Mouse (Mus musculus) R1 (cell line): ENCODE data around the gene Cox8b.

Experiments
- DNase-seq: peaks from one replicate; pipeline ENCODE4 v3.0.0-alpha.2; 2018; ENCODE audit warnings: low read depth, low spot score

Cox8b gene

GRCm38 (mm10) chr7:140900220-140900619, at the start of gene Cox8b:
Cox8b (minus strand) TSS chr7:140900446.
- no peak for DNase-seq

DNA sequence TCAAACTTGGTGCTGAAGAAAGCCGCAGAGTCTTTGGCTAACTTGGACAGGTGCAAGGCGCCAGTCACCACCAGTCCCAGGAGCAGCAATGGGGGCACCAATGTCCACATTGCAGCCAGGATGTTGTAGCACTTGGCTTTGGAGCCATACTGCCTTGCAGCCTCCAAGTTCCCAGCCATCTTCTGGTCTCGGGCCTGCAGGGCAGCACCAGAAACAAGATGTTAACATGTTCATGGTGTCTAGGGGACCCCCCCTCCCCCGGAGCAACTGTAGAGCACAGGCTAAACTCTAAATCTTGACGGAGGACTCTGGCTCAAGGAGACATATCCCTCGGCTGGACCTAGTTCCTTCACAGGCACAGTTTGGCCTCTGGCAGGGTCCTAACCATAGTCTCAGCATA, 49.0 kb upstream of the Cox8b start:
- no peak for DNase-seq

- no peak for DNase-seq
Observed at GRCm38 (mm10) chr7:140948161-140948560, 47.9 kb upstream of the Cox8b start.

DNA sequence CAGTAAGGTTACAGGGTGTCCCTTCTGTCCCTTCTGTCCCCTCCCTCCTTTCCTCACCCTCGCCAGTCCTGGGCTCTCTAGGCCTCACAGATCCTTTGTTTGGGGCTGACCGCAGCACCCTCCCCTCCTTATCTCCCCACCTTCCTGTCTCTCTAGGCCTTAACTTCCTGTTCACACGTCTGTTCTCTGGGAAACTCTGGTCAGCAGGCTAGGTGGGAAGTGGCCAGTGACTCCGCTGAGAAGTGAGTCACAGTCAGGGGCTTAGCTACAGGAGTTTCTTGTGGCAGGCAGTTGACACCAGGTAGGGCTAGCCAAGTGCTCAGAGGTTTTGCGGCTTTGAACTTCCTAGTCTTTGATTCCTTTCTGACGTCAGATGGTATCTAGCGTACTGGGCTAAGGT, 46.7 kb upstream of the Cox8b start:
- no peak for DNase-seq

DNA sequence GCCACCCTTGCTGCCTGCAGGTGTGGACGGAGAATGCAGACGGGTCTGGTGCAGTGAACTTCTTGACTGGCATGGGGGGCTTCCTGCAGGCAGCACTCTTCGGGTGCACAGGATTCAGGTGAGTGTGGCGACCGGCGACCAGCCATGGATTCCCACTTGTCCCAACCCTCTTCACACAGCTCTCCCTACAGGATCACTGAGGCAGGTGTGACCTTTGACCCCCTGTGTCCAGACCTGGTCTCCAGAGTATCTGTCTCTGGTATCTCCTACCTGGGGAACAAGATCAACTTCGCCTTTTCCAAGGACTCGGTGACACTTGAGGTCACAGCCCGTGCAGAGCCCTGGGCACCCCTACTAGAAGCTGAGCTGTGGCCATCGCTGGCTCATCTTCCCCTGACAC, 46.1 kb upstream of the Cox8b start:
- DNase-seq, result no peak

DNA sequence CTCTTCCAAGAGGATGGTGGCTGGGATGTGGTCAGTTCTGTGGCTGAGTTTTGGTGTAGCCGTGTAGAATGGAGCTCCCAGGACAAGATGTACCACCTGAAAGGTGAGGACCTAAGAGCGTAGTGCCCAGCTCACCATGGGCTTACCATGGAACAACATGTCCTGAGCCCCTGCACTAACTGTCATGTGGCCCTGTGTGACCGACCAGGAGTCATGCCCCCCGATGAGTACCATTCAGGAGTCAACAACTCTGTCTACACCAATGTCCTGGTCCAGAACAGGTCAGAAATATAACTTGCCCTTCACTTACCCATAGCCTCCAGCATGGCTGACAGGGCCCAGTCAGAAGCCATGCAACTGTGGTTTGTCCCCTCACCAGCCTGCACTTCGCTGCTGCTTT, 45.0 kb upstream of the Cox8b start:
- no peak for DNase-seq

GRCm38 (mm10) chr7:140944236-140944635, 44.0 kb upstream of the Cox8b start:
- DNase-seq, result no peak

DNA sequence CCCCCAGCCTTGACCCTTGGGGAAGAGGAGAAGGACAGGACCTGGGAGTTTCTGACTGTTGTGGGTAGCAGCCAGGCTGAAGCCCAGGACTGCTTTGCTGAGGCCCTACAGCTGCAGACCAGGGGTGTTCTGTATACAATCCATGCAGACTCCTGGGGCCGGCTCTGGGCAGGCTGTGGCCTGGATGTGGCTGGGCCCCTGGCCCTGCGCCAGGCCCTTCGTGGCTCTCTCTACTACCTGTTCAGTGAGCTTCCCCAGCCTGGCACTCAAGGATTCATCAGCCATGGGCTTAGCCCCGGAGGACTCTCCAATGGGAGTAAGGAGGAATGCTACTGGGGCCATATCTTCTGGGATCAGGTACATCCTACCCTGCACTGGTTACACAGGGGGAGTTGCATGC, 43.1 kb upstream of the Cox8b start:
- DNase-seq, result no peak

GRCm38 (mm10) chr7:140942811-140943210, 42.6 kb upstream of the Cox8b start:
- DNase-seq, result no peak

GRCm38 (mm10) chr7:140942341-140942740, 42.1 kb upstream of the Cox8b start:
- no peak for DNase-seq

GRCm38 (mm10) chr7:140941222-140942051, 41.2 kb upstream of the Cox8b start, which contains the start of gene Pgghg:
Pgghg (plus strand) TSS chr7:140941391.
- peak; percentile 92 for DNase-seq

DNA sequence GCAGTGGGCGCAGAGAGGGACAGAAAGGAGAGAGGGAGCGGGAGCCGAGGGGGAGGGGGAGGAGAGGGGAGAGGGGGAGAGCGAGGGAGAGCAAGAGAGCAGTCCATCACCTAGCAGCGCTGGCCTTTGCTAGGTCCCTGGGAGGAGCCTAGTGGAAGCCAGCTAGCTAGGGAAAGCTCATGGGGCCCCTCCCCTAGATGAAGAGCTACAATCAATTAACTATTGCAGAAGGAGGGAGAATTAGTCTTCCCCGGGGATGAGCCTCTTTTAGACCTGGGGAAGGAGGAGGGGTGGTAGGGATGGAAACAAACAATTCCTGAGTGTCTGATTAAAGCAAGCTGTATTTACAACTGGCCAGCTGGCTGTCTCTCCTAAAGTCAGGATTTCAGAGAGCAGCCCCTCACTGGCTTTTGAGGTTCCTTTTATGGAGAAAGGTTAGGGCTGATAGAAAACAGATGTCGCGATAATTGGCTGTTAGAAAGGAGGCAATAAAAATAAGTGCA, 39.5 kb upstream of the Cox8b start:
- no peak for DNase-seq

GRCm38 (mm10) chr7:140938896-140939295, 38.6 kb upstream of the Cox8b start:
- peak; percentile 75 for DNase-seq

GRCm38 (mm10) chr7:140938436-140938835, 38.2 kb upstream of the Cox8b start:
- DNase-seq, result peak; percentile 84

DNA sequence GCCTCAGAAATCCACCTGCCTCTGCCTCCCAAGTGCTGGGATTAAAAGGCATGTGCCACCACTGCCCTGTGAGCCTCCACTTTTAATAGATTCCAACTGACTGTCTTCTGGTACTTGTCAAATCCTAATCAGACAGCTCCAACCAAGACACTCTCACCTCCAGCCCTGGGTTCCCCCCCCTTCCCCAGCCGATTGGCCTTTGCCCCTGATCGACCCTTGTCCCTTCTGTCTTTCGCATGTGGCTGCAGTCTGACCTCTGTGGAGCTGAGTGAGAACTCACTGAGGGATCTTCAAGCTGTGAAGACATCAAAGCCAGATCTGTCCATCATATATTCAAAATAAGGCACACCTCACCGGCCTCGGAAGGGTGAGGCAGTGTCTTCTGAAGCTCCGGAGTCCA, 26.9 kb upstream of the Cox8b start:
- no peak for DNase-seq

DNA sequence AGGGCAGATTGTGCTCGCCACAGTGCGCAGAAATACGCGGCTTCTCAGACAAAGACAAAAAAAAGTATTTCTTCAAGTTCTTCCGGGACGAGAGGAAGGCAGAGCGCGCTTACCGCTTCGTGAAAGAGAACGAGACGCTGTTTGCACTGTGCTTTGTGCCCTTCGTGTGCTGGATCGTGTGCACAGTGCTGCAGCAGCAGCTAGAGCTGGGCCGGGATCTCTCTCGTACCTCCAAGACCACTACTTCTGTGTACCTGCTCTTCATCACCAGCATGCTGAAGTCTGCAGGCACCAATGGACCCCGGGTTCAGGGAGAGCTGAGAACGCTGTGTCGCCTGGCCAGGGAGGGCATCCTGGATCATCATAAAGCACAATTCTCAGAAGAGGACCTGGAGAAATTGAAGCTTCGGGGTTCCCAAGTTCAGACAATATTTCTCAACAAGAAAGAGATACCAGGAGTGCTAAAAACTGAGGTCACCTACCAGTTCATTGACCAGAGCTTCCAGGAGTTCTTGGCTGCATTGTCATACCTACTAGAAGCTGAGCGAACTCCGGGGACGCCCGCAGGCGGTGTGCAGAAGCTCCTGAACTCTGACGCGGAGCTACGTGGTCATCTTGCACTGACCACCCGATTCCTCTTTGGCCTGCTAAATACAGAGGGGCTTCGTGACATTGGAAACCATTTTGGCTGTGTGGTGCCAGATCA, 23.0 kb upstream of the Cox8b start:
- DNase-seq, result no peak

- DNase-seq, result peak; percentile 66
Observed at GRCm38 (mm10) chr7:140922398-140923069, 22.3 kb upstream of the Cox8b start.

DNA sequence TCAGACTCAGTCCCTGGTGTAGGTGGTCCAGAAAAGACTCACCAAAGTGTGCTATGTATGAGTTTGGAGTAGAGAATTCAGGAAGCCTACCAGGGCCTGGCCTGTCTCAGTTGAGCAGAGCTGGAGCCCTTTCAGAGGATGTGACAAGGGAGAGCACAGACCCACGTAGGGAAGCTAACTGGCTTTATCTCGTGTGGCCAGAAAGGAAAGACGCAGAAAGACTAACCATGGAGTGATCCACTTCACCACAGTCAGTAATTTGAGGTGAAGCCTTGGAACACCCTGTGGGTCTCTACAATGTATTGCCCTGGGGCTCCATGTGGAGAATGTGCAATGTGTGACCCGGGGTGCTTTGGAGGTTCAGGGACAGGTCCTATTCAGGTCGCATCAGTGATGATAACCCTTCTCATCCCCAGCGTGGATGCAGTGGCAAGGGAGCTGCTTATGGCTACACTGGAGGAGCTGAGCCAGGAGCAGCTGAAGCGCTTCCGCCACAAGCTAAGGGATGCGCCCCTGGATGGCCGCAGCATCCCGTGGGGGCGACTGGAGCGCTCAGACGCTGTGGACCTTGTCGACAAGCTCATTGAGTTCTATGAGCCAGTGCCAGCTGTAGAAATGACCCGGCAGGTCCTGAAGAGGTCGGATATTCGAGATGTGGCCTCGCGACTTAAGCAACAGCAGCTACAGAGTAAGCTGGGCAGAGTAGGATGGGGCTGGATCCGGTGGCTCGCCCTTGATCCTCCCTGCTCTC, 21.2 kb upstream of the Cox8b start:
- no peak for DNase-seq

DNA sequence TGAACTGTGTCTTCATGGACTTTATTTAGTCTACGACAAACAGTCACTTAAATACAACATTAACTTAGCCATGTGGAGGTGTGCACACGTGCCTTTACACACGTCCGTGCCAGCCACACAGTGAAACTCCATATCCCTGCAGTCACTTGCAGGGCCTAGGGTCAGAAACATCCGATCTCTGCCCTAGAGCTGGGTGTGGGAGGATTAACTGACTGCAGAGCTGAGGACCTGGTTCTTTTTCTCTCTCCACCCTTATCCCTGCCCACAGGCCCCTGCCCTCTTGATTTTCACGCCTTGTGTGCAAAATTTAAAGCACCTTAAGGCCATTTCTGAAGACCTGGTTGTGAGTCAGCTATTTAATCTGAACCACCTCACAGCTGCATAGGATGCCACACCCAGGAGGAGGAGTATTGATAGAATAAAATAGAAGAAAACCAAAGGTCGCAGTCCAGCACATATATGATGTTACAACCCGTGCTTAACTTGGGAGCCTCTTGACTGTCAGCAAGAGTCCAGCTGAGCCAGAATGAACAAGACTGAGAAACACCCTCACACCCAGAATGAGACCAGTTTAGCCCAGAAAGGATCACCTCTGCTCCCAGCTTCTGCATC, 20.3 kb upstream of the Cox8b start, which contains the start of gene Nlrp6:
TSS of gene Nlrp6 (plus strand) at position 485 of the 612 bp plus-strand sequence.
- DNase-seq, result no peak

GRCm38 (mm10) chr7:140919911-140920310, 19.7 kb upstream of the Cox8b start:
- no peak for DNase-seq
